Mouse (Mus musculus): ENCODE results near the gene Hoxd10.

Gene Hoxd10

GRCm38 (mm10) chr2:74695813-74696430 lies 4.2 kb downstream of the Hoxd10 start:
- DNase-seq (ENCODE audit: low read depth, low spot score): no peak

DNA sequence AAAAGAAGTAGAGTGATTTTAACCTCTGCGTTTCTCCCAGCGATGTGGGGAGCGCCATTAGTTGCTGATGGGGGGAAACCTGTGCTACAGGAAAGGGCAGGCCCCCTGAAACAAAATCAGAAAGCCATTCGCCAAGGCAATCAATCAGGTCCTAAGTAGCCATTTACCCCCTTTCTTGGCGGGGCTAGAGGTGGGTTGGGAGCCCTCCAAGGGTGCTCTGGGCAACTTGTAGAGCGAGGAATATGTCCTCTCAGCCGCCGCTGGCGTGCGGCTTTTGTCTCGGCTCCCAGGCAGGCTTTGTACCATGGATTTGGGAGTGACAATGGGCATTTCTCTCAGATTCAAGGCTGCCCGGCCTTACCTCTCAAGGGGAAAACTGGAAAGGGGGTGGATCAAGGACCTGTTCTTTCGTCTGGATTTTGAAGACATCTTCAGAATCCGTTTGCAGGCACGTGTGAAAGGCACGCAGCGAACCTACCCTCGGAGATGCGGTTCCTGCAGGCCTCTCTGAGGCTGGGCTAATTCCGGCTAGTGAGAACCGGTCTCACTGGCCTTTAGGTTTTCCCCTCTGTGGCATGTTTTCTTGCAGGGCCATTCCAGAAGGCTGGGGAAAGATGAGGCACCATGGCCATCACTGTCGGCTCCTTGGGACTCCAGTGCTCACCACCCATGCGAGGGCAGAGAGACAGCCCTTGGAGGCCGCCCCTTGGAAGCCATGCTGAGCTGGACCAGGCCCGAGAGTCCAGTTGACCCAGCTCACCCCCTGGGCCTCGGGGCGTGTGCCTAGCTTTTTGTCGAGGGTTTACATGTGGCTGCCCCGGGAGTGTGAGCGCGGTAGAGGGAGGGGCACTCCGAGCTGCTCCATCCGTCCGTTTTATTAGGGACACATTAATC lies 5.0 kb downstream of the Hoxd10 start:
- DNase-seq (ENCODE audit: low read depth, low spot score): no peak

- DNase-seq (ENCODE audit: low read depth, low spot score): peak; percentile 62
Observed at GRCm38 (mm10) chr2:74697567-74698121, 5.9 kb downstream of the Hoxd10 start, which contains the start of gene Hoxd9. Gene Hoxd9 (plus strand): TSS chr2:74697727.

GRCm38 (mm10) chr2:74698201-74699052 lies 6.7 kb downstream of the Hoxd10 start:
- DNase-seq (ENCODE audit: low read depth, low spot score): no peak

DNA sequence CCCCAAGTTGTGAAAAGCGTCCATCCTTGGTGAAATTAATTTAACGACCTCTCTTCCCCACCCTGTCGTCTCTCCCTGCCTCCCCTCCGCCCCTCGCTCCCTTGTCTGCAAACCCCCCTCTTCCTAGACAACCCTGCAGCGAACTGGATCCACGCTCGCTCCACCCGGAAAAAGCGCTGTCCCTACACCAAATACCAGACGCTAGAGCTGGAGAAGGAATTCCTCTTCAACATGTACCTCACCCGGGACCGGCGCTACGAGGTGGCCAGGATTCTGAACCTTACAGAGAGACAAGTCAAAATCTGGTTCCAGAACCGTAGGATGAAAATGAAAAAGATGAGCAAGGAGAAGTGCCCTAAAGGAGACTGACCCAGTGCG lies 7.3 kb downstream of the Hoxd10 start:
- DNase-seq (ENCODE audit: low read depth, low spot score): no peak

DNA sequence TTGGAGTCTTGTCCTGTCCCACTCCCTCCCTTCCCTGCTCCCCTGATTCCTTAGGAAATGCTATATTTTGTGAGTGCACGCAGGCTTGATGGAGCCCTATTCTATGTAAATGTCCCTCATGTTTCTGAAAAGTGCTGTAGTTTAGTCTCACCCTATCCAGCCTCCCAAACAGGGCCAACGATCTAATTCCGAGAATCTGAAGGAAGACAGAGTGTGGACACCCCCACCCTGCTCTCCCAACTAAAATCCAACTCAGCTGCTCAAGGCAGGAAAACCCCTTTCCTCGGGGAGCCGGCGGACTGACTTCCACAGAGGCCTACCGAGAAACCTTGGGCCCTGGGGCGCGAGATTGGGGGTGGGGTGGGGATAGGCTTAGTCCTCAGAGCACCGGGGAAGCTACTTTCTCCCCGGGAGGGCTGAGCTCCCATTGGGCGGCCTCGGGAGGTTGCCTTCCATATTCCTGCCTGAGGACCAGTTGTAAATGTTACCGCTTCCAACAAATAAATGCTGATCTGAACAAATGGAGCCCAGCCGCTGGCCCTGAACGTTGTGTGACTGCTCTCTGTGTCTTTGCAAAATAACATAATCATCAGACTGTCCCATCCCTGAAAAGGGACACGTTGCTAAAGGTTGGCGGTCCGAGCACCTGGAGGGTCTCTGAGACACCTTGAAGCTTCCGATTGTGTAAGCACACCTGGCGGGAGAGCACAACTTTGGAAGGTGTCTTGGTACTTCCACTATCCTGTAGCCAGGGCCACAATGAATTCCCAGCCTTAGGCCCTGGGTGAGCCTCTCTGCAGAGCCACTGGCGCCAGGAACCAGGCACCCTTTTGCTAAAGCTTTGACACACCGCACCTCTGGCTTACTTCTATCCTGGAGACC lies 8.2 kb downstream of the Hoxd10 start:
- peak; percentile 66 for DNase-seq (ENCODE audit: low read depth, low spot score)

- DNase-seq (ENCODE audit: low read depth, low spot score): no peak
Observed at GRCm38 (mm10) chr2:74700546-74701112, 8.9 kb downstream of the Hoxd10 start.

DNA sequence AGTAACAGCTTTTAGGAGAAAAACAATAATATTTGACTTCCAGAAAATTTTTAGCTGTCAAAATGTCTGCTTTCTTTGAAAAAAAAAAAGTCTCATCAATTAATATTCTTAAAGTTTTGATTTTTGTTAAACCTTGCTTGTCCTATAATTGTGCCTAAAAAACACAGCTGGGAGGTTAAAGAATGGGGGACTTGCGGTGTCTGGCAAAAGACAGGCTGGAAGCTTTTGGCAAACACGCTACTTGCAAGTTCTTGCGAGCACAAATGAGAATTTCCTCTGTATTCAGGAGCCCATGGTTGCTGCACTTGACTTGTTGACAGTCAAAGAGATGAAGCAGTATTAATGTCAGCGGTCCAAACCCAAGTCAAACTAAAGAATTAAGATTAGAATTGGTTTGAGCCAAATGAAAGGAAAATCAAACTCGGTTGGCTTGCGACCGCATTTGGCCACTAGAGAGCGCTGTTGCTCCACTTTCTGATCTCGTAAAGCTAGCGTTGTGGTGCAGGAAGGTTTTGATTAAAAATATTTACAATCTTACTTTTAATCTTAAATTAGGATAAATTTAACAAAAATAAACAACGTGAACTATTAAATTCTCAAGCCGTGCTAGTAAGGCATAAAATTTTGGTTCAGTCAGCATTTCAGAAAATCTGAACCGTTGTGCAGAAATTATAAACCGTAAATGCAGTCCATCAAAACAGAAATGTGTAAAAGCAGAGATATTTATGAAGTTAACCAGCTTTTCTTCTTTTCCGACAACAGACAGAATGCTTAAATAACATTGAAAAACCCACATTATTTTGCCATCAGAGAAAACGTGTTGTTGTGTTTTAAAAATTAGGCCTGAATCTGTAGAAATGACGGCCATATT lies 10.5 kb downstream of the Hoxd10 start:
- peak; percentile 60 for DNase-seq (ENCODE audit: low read depth, low spot score)

GRCm38 (mm10) chr2:74702820-74703219 lies 11.1 kb downstream of the Hoxd10 start:
- DNase-seq (ENCODE audit: low read depth, low spot score): no peak

GRCm38 (mm10) chr2:74703317-74703716 lies 11.6 kb downstream of the Hoxd10 start:
- DNase-seq (ENCODE audit: low read depth, low spot score): no peak

DNA sequence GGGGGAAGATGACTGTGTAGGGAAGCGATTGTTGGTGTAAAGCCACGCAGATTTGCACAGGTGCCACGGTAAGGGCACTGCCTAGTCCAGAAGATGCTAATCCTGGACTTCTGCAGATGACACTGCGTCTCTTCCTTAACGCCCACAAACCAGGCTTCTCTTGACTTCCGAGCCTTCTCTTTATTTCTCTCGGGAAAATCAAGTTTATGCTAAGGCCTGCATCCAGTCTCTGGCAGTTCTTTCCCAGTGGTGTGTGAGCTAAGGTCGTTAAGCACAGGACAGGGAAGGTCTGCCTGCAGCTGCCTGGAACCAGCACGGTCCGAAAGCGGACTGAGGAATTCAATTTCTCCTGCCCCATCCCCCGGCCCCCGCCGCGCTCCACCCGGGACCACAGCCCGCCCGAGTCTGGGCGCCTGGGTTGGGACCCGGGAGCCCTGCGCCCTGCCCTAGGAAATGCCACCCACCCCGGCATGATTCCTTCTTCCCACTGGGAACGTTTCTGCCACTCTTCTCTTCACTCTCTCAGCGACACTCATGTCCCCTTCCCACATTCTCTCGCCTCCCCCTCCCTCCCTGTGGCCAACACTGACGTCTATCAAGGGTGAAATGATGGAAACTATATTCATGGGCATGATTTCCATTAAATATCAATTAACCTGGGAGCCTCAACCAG lies 12.1 kb downstream of the Hoxd10 start:
- no peak for DNase-seq (ENCODE audit: low read depth, low spot score)

GRCm38 (mm10) chr2:74704393-74704998 lies 12.8 kb downstream of the Hoxd10 start, which contains the start of gene Hoxd8:
Gene Hoxd8 (plus strand): TSS chr2:74704615.
- peak; percentile 67 for DNase-seq (ENCODE audit: low read depth, low spot score)

GRCm38 (mm10) chr2:74704999-74705466 lies 13.3 kb downstream of the Hoxd10 start:
- no peak for DNase-seq (ENCODE audit: low read depth, low spot score)

DNA sequence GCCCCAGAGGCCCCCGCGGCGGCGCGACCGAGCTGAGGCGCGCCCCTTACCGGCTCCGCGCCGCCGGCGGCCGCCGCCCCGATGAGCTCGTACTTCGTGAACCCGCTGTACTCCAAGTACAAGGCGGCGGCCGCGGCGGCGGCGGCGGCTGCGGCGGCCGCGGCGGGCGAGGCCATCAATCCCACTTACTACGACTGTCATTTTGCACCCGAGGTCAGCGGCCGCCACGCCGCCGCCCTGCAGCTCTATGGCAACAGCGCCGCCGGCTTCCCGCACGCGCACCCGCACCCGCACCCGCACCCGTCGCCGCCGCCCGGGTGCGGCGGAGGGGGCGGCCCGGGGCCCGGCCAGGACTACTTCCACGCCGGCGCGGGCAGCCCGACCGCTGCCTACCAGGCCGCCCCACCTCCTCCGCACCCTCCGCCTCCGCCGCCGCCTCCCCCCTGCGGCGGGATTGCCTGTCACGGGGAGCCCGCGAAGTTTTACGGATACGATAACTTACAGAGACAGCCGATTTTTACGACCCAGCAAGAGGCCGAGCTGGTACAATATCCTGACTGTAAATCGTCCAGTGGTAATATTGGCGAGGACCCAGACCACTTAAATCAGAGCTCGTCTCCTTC lies 13.9 kb downstream of the Hoxd10 start:
- no peak for DNase-seq (ENCODE audit: low read depth, low spot score)

GRCm38 (mm10) chr2:74706393-74706960 lies 14.8 kb downstream of the Hoxd10 start:
- no peak for DNase-seq (ENCODE audit: low read depth, low spot score)

- no peak for DNase-seq (ENCODE audit: low read depth, low spot score)
Observed at GRCm38 (mm10) chr2:74707599-74707998, 15.9 kb downstream of the Hoxd10 start.

DNA sequence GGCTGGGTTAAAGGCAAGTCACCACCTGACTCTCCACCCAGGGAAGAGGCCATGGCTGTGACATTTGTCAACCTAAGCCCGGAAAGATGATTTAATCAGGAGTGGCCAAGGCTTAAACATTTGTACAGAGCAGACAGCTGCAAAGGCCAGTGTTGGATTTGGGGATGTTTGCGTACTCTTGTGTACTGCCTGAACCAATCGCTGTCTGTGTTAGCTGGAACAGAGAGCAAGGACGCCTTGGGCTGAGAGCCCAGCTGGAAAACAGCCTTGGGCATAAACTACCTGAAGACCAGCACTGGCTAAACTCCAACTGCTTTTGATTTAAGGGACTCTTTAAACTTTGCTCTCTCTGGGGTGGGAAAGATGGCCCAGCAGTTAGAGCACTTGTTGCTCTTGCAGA lies 17.0 kb downstream of the Hoxd10 start:
- DNase-seq (ENCODE audit: low read depth, low spot score): no peak
